In genomic region chr5:101764554-101765347, GRCm38 (mm10) we compare ENCODE assay signal across 7 mouse cellular contexts. TPM values are rescaled to one million over a fixed set of nuclear protein-coding genes. Genes with fewer than 3 reads are reported as not detected.
DNase-seq lines count a peak whose midpoint lies in the region; ATAC-seq lines count a peak whose summit lies in the region.

Cds1 (plus strand) TSS chr5:101765130.

- peak; percentile 88 for ATAC-seq in embryonic facial prominence, embryonic 14.5 days (ENCODE audit: low read depth)
- peak; percentile 89 for ATAC-seq in kidney, embryonic 14.5 days (ENCODE audit: low FRiP score, low TSS enrichment)
- ATAC-seq in limb, embryonic 15.5 days (ENCODE audit: insufficient number of reproducible peaks, low FRiP score, low TSS enrichment, low read depth): peak; percentile 74
- peak; percentile 90 for ATAC-seq in midbrain, embryonic 16.5 days

- H3K4me3 ChIP-seq in embryonic facial prominence, embryonic 14.5 days (ENCODE audit: low read depth, low read length): peak within 1 kb of the TSS; percentile 76
- peak within 1 kb of the TSS; percentile 77 for H3K4me3 ChIP-seq in kidney, embryonic 14.5 days (ENCODE audit: low read length)
- peak within 1 kb of the TSS; percentile 73 for H3K4me3 ChIP-seq in limb, embryonic 15.5 days
- peak within 1 kb of the TSS; percentile 77 for H3K4me3 ChIP-seq in midbrain, embryonic 16.5 days (ENCODE audit: low read depth, low read length)

- DNase-seq in brain, embryonic 18.5 days (ENCODE audit: low read depth, low spot score): peak; percentile 22
- peak; percentile 79 for DNase-seq in embryonic facial prominence, embryonic 14.5 days (ENCODE audit: low spot score)
- peak; percentile 63 for DNase-seq in heart, adult 9 months (ENCODE audit: low spot score in 2 of 2)
- peak; percentile 26 to 46 for DNase-seq in spleen, postnatal 14 days (ENCODE audit: low spot score in 2 of 2)

- H3K4me1 ChIP-seq in embryonic facial prominence, embryonic 14.5 days (ENCODE audit: control insufficient read depth, insufficient read depth, low read length): peaks cover 10% of the 10 kb centered on the region; the same call in 1 of the 2 replicates
- H3K4me1 ChIP-seq in kidney, embryonic 14.5 days (ENCODE audit: control insufficient read depth, insufficient read depth, low read length): 0 out of 2 replicates have a peak, but pooled peaks cover 4% of the 10 kb centered on the region
- H3K4me1 ChIP-seq in limb, embryonic 15.5 days: peaks cover 19% of the 10 kb centered on the region
- H3K4me1 ChIP-seq in midbrain, embryonic 16.5 days (ENCODE audit: control insufficient read depth, insufficient read depth, low read length): peaks cover 12% of the 10 kb centered on the region

- no peaks in the 10 kb centered on the region for H3K36me3 ChIP-seq in embryonic facial prominence, embryonic 14.5 days (ENCODE audit: control insufficient read depth, insufficient read depth, low read length)
- H3K36me3 ChIP-seq in kidney, embryonic 14.5 days (ENCODE audit: control insufficient read depth, insufficient read depth, low read length): no peaks in the 10 kb centered on the region
- H3K36me3 ChIP-seq in limb, embryonic 15.5 days: no peaks in the 10 kb centered on the region
- no peaks in the 10 kb centered on the region for H3K36me3 ChIP-seq in midbrain, embryonic 16.5 days (ENCODE audit: control insufficient read depth, insufficient read depth, low read length)

- peaks cover 37% of the 10 kb centered on the region for H3K27me3 ChIP-seq in embryonic facial prominence, embryonic 14.5 days (replicated peaks; ENCODE audit: control insufficient read depth, insufficient read depth, low read length)
- peaks cover 19% of the 10 kb centered on the region for H3K27me3 ChIP-seq in kidney, embryonic 14.5 days (ENCODE audit: control insufficient read depth, insufficient read depth, low read length)
- H3K27me3 ChIP-seq in limb, embryonic 15.5 days: peaks cover 61% of the 10 kb centered on the region
- peaks cover 36% of the 10 kb centered on the region for H3K27me3 ChIP-seq in midbrain, embryonic 16.5 days (ENCODE audit: control insufficient read depth, insufficient read depth, low read depth, low read length)

- peak within 1 kb of the TSS; percentile 79 for H3K9ac ChIP-seq in embryonic facial prominence, embryonic 14.5 days (ENCODE audit: low read depth, low read length)
- H3K9ac ChIP-seq in kidney, embryonic 14.5 days (ENCODE audit: low read depth, low read length): peak within 1 kb of the TSS; percentile 65
- H3K9ac ChIP-seq in limb, embryonic 15.5 days: peak within 1 kb of the TSS; percentile 45
- H3K9ac ChIP-seq in midbrain, embryonic 16.5 days (ENCODE audit: low read depth, low read length): peak within 1 kb of the TSS; percentile 75

- WGBS in embryonic facial prominence, embryonic 14.5 days: 0% methylated on average over 30 of the region's 91 CpGs
- WGBS in kidney, embryonic 14.5 days: under 1% methylated on average over 61 of the region's 91 CpGs
- under 1% methylated on average over 91 of the region's 91 CpGs for whole genome bisulfite sequencing in limb, embryonic 15.5 days
- under 1% methylated on average over 70 of the region's 91 CpGs for WGBS in midbrain, embryonic 16.5 days

- H3K9me3 ChIP-seq in embryonic facial prominence, embryonic 14.5 days (ENCODE audit: control insufficient read depth, low read length): no peaks in the 10 kb centered on the region
- no peaks in the 10 kb centered on the region for H3K9me3 ChIP-seq in kidney, embryonic 14.5 days (ENCODE audit: control insufficient read depth, low read length)
- no peaks in the 10 kb centered on the region for H3K9me3 ChIP-seq in limb, embryonic 15.5 days
- no peaks in the 10 kb centered on the region for H3K9me3 ChIP-seq in midbrain, embryonic 16.5 days (replicated peaks; ENCODE audit: control insufficient read depth, low read length, poor library complexity, severe bottlenecking)

- peak within 1 kb of the TSS; percentile 99 for H3K4me2 ChIP-seq in embryonic facial prominence, embryonic 14.5 days (ENCODE audit: low read depth, low read length)
- peak within 1 kb of the TSS; percentile 100 for H3K4me2 ChIP-seq in kidney, embryonic 14.5 days (replicated peaks; ENCODE audit: low read depth, low read length)
- H3K4me2 ChIP-seq in limb, embryonic 15.5 days: peak within 1 kb of the TSS; percentile 100
- H3K4me2 ChIP-seq in midbrain, embryonic 16.5 days (ENCODE audit: low read length): peak within 1 kb of the TSS; percentile 92

- H3K27ac ChIP-seq in embryonic facial prominence, embryonic 14.5 days (replicated peaks; ENCODE audit: low read depth, low read length): peak within 1 kb of the TSS; percentile 28; the same call in 1 of the 2 replicates
- H3K27ac ChIP-seq in kidney, embryonic 14.5 days (ENCODE audit: low read depth, low read length): no peak within 1 kb of the TSS
- H3K27ac ChIP-seq in limb, embryonic 15.5 days: peak within 1 kb of the TSS; percentile 67
- H3K27ac ChIP-seq in midbrain, embryonic 16.5 days (ENCODE audit: low read length): no peak within 1 kb of the TSS

RNA-seq across cellular contexts. Expression of gene Cds1, which starts in this region (rescaled TPM):
- polyA plus RNA-seq in embryonic facial prominence, embryonic 14.5 days (2014; fragmentation: Nextera tagmentation; extraction: Ambion mirVana): 9.0 and 10.2 TPM in 2 replicates
- polyA plus RNA-seq in kidney, embryonic 14.5 days (2014; fragmentation: Nextera tagmentation; extraction: Ambion mirVana): 6.4 and 10.9 TPM in 2 replicates
- 11.4 and 14.5 TPM in 2 replicates for polyA plus RNA-seq in limb, embryonic 15.5 days (2015; fragmentation: Nextera tagmentation; extraction: Ambion mirVana)
- 8.0 and 9.2 TPM in 2 replicates for polyA plus RNA-seq in midbrain, embryonic 16.5 days (2015; fragmentation: Nextera tagmentation; extraction: Ambion mirVana)

Comparison
In these comparisons a context has a peak if more than half of its experiments do, and no peak if none do; other contexts are left out.
1. DNase-seq: peak in every context shown above with its lines; median percentile 79 in embryonic facial prominence, embryonic 14.5 days; 63 in heart, adult 9 months; 36 in spleen, postnatal 14 days; 22 in brain, embryonic 18.5 days.
2. H3K27ac ChIP-seq: peak in embryonic facial prominence, embryonic 14.5 days (single experiment) and limb, embryonic 15.5 days (single experiment); none in kidney, embryonic 14.5 days (single experiment) and midbrain, embryonic 16.5 days (single experiment).
3. Peak in every context shown above with its lines, with median percentiles within 50 percentile points of each other: ATAC-seq, H3K4me2 ChIP-seq, H3K4me3 ChIP-seq and H3K9ac ChIP-seq.